Mouse (Mus musculus) stomach, embryonic 15.5 days (tissue): ENCODE results near the gene Ddx28. TPM values are rescaled to one million over a fixed set of nuclear protein-coding genes. Genes with fewer than 3 reads are reported as not detected.
A peak's percentile ranks its signal among the peaks of the same experiment; 100 is the strongest.

Experiments
- ATAC-seq: fragments of 200-750 bp; cut with Nextera tagmentation; 2 replicates; pipeline ENCODE4 v1.8.0; 2017; ENCODE audit warnings: low read depth, moderate number of reproducible peaks, moderate TSS enrichment; ENCODE audit not compliant: insufficient read depth, low FRiP score
- H3K27ac ChIP-seq: fragments of 300-500 bp; sonication (generic); 2 replicates; pipeline ENCODE4 v1.5.1; 2015; ENCODE audit warnings: mild to moderate bottlenecking, inconsistent platforms
- H3K27me3 ChIP-seq: fragments of 300-500 bp; sonication (generic); replicated peaks from 2 replicates; pipeline ENCODE4 v1.6.1; 2015; ENCODE audit warnings: inconsistent platforms
- H3K36me3 ChIP-seq: fragments of 300-500 bp; sonication (generic); 2 replicates; pipeline ENCODE4 v1.6.1; 2015; ENCODE audit warnings: inconsistent platforms
- H3K4me1 ChIP-seq: fragments of 300-500 bp; sonication (generic); 2 replicates; pipeline ENCODE4 v1.6.1; 2015; ENCODE audit warnings: inconsistent platforms
- H3K4me2 ChIP-seq: fragments of 300-500 bp; sonication (generic); 2 replicates; pipeline ENCODE4 v1.6.1; 2015; ENCODE audit warnings: mild to moderate bottlenecking, inconsistent platforms
- H3K4me3 ChIP-seq: fragments of 300-500 bp; sonication (generic); replicated peaks from 2 replicates; pipeline ENCODE4 v1.5.1; 2015; ENCODE audit warnings: inconsistent platforms
- H3K9ac ChIP-seq: fragments of 300-500 bp; sonication (generic); 2 replicates; pipeline ENCODE4 v1.6.1; 2015; ENCODE audit warnings: inconsistent platforms
- H3K9me3 ChIP-seq: fragments of 300-500 bp; sonication (generic); 2 replicates; pipeline ENCODE4 v1.6.1; 2016; ENCODE audit warnings: inconsistent platforms
- WGBS: fragments of 180-500 bp; shearing (Covaris S2); methylation state at CpG from one replicate; pipeline ENCODE4 v1.1.7; 2015; 5-methylcytosine and 5-hydroxymethylcytosine counted together
- polyA plus RNA-seq: library from polyadenylated mRNA; unstranded; fragments of >200 nt; fragmentation: Nextera tagmentation; extraction: Ambion mirVana; gene quantifications from 2 replicates; pipeline ENCODE4 v1.2.1, GENCODE M21; 2015

Ddx28 gene
- 14.9 and 15.3 TPM in 2 replicates for polyA plus RNA-seq

DNA sequence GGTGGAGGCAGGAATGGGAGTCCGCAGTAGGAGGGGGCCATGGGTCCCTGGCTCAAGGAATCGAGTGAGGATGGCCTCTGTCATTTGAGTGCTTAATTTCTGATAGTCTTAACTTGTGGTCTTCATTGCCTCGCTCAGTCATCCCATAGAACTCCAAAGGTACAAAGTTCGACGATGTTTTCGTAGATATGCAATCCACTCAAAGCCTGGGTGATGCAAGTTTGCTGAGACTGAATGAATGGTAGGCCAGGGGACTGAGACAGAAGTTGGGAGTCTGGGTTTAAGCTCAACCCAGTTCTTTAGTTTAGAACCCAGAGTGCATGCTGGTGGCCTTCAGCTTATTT is at the start of gene Ddx28:
Gene Ddx28, minus strand, starts transcription at position 240 of the 344 bp plus-strand sequence.
- H3K36me3 ChIP-seq = 0 out of 2 replicates have a peak, but pooled peaks cover 2% of the 10 kb centered on the region
- peak within 1 kb of the TSS; percentile 52 for H3K27ac ChIP-seq
- no peaks in the 10 kb centered on the region for H3K27me3 ChIP-seq
- WGBS = 3% methylated on average over 6 of the region's 6 CpGs
- H3K4me2 ChIP-seq = peak within 1 kb of the TSS; percentile 96
- peaks cover 12% of the 10 kb centered on the region; the same call in 1 of the 2 replicates for H3K4me1 ChIP-seq
- ATAC-seq = no peak
- peak within 1 kb of the TSS; percentile 79 for H3K4me3 ChIP-seq
- peak within 1 kb of the TSS; percentile 66 for H3K9ac ChIP-seq
- no peaks in the 10 kb centered on the region for H3K9me3 ChIP-seq

DNA sequence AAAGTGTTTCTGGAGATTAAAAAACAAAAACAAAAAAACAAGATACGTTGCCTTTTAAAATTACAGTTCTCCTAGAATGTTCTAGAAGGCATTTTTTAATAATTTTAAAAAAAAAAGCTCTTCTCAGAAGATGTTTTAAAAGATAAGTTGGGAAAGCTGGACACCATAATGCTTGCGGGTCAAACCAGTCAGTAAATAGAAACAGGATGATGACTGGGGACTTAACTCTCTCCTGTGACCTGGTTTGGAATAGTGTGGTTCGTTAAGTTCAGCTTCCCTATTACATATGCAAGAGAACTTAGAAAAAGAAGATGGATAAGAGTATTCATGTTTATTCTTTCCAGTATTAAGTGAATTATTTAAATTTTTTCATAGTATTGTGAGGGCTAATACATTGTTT is 48.8 kb upstream of the Ddx28 start:
- WGBS = 5% methylated on average over 3 of the region's 3 CpGs
- Histone ChIP-seq H3K4me3 (peak overlapping the region; percentile 80), H3K9me3 (no peaks in the 10 kb centered on the region), H3K27ac (peak overlapping the region; percentile 91; the same call in 1 of the 2 replicates), H3K36me3 (no peaks in the 10 kb centered on the region), H3K9ac (peak overlapping the region; percentile 58; the same call in 1 of the 2 replicates), H3K27me3 (no peaks in the 10 kb centered on the region), H3K4me1 (peaks cover 15% of the 10 kb centered on the region), H3K4me2 (peak overlapping the region; percentile 51)
- no peak for ATAC-seq

DNA sequence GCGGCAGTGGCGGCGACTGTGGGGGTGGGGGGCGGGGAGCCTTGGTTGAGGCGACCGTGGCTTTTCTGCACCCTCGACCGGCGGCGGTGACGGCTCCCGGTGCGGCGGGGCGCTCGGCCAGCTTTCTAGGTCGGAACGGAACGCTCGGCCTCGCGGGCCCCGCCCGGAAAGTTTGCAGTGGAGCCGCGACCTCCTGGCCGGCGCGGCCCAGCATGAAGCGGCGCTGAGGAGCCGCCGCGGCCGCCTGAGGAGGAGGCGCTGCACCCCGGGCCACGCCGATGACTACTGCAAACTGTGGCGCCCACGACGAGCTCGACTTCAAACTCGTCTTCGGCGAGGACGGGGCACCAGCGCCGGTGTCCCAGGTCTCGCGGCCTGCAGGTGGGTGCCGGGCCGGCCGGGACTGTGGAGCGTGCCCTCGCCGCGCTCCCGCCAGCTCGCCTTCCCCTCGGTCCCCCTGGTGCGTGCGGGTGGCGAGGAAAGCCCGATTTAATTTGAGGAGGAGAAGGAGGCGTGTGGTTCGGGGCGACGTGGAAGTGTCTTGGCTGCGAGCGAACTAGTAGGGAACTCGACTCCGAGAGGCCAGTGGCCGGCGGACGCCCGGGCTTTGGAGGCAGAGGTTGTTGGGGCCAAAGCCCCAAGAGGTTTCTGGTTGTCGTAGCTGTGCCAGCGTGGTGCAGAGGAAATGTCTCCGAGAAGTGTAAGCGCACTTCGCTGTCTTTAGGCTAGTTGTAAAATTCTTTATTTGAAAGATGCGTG is 48.1 kb upstream of the Ddx28 start:
- peak; percentile 74 for ATAC-seq
- H3K9me3 ChIP-seq = no peaks in the 10 kb centered on the region
- peak overlapping the region; percentile 51 for H3K4me2 ChIP-seq
- no peaks in the 10 kb centered on the region for H3K27me3 ChIP-seq
- H3K4me1 ChIP-seq = peaks cover 20% of the 10 kb centered on the region
- H3K27ac ChIP-seq = peak overlapping the region; percentile 91
- H3K9ac ChIP-seq = peak overlapping the region; percentile 58
- no peaks in the 10 kb centered on the region for H3K36me3 ChIP-seq
- H3K4me3 ChIP-seq = peak overlapping the region; percentile 80
- WGBS = under 1% methylated on average over 81 of the region's 83 CpGs

DNA sequence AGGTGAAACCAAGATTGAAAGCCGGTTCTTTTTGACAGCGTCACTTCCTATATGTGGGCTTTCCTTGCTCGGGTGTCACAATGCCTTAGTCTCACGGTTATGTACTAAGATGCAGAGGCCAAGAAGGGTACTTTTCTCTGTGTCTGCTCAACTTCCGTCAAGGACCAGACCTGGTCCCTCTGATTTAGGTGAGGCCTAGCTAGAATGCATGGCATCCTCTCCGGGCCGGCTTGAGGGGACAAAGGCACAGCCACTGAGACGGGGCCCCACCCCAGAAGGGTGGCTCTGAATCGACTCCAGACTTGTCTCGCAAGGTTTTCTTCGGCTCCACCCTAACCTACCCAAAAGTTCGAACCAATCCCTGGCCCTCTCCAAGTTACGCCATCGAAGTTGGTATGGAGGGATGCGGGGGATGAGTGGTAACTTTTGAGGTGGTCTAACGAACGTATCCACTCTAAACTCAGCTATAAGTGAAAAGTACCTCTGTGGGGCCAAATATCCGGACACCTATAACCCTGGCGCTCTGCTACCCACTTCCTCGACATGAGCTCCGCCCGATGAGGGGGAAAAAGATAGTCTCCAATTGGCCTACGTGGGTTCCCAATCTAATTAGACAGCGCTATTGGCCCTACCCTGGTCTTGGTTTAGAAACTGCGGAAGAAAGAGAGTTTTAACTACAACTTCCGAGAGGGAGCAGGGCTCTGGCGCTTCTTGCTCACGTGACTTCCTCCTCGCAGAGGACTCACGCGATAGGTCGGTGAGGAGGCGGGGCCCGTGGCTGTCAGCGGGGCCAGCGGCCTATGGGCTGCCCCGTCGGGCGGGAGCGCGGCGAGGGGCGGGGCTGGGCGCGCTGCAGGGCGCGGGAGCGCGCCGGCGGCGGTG is 47.3 kb upstream of the Ddx28 start, which contains the start of gene Nfatc3:
Gene Nfatc3, plus strand, starts transcription at position 110 of the 882 bp plus-strand sequence.
- Histone ChIP-seq H3K4me3 (peak within 1 kb of the TSS; percentile 80), H3K36me3 (no peaks in the 10 kb centered on the region), H3K4me2 (peak within 1 kb of the TSS; percentile 85), H3K9me3 (no peaks in the 10 kb centered on the region), H3K27me3 (no peaks in the 10 kb centered on the region), H3K4me1 (peaks cover 23% of the 10 kb centered on the region), H3K9ac (peak within 1 kb of the TSS; percentile 64), H3K27ac (peak within 1 kb of the TSS; percentile 91)
- WGBS = 2% methylated on average over 52 of the region's 52 CpGs
- ATAC-seq = peak; percentile 98

DNA sequence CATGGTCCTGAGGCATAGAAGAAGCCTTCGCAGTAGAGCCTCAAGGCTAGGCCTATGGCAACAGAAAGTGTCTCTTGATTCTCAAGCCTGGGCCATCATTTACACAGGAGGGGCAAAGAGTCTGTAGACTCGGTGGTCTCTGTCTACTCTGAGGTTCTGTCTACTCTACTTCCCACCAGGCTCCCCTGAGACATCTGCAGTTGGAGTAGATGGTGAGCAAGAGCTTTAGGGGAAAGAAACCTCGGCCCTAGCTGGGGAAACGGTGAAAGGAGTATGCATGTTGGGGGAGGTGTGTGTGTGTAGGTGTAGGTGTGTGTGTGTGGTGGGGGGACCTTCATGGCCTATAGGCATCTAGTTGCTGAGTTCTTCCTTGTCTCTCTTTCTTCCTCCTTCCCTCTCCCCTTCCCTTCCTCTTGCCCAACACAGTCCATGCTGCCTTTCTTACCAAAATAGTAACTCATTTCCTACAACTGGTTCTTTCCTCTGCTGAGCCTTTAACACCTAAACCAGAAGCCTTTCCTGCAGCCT is 44.8 kb upstream of the Ddx28 start:
- Histone ChIP-seq H3K4me2 (no peak overlapping the region), H3K9me3 (no peaks in the 10 kb centered on the region), H3K27me3 (no peaks in the 10 kb centered on the region), H3K27ac (no peak overlapping the region), H3K4me1 (peaks cover 18% of the 10 kb centered on the region), H3K36me3 (0 out of 2 replicates have a peak, but pooled peaks cover 2% of the 10 kb centered on the region), H3K4me3 (no peak overlapping the region), H3K9ac (no peak overlapping the region)
- ATAC-seq = no peak
- WGBS = 83% methylated on average over 4 of the region's 4 CpGs

DNA sequence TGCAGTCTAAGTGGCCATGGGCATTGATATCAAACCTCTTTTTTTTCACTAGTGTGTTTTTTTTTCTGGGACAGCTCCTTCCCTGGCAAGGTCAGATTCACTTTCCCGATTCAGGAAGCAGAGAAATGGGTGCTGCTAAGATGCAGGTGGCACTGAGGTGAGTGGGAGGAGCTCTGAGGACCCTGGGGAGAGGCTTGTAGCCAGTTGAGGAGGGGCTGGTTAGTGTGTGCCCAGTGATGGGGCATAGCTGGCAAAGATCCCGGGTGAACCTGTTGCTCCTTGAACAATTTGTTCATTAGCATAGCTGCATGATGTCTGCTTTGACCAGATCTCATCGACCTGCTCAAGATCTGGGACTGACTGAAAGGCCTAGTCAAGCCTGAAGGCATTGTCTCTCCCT is 43.4 kb upstream of the Ddx28 start:
- Histone ChIP-seq H3K9ac (no peak overlapping the region), H3K4me1 (peaks cover 16% of the 10 kb centered on the region), H3K36me3 (0 out of 2 replicates have a peak, but pooled peaks cover 5% of the 10 kb centered on the region), H3K4me2 (no peak overlapping the region), H3K4me3 (no peak overlapping the region), H3K27me3 (no peaks in the 10 kb centered on the region), H3K27ac (peak overlapping the region; percentile 57; the same call in 1 of the 2 replicates), H3K9me3 (no peaks in the 10 kb centered on the region)
- no peak for ATAC-seq
- WGBS = 55% methylated on average over 3 of the region's 3 CpGs

DNA sequence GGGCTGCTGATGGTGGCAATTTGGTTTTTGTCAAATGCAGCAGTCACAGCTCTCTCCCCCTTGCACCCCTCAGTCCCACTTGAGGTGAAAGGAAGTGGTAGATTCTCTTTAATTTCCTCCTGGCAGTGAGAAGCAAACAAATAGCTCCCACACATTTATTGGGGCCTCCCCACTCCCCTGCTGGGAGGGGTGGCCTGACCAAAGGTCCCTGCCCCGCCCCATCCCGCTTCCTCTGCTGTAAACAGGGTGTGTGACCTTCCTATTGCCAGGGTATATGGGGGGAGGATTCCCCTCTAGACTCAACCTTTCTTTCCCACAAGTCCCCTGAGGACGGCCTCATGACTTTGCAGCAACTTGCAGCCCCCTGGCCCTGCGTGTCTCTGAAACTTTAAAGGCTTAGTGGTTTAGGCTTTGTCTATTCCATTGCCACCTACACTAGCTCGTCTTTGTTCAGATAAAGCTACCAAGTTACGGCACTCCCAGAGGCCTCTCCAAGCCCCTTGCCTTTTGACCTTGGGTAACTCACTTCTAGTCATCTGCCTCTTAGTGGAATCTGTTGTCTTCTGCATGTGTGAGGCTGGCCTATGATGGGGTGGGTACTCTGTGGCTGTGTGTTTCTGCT is 42.6 kb upstream of the Ddx28 start:
- 0 out of 2 replicates have a peak, but pooled peaks cover 10% of the 10 kb centered on the region for H3K36me3 ChIP-seq
- peaks cover 16% of the 10 kb centered on the region for H3K4me1 ChIP-seq
- H3K9ac ChIP-seq = no peak overlapping the region
- no peaks in the 10 kb centered on the region for H3K27me3 ChIP-seq
- no peak for ATAC-seq
- 39% methylated on average over 6 of the region's 6 CpGs for WGBS
- H3K27ac ChIP-seq = peak overlapping the region; percentile 57; the same call in 1 of the 2 replicates
- no peaks in the 10 kb centered on the region for H3K9me3 ChIP-seq
- H3K4me3 ChIP-seq = no peak overlapping the region
- H3K4me2 ChIP-seq = no peak overlapping the region

DNA sequence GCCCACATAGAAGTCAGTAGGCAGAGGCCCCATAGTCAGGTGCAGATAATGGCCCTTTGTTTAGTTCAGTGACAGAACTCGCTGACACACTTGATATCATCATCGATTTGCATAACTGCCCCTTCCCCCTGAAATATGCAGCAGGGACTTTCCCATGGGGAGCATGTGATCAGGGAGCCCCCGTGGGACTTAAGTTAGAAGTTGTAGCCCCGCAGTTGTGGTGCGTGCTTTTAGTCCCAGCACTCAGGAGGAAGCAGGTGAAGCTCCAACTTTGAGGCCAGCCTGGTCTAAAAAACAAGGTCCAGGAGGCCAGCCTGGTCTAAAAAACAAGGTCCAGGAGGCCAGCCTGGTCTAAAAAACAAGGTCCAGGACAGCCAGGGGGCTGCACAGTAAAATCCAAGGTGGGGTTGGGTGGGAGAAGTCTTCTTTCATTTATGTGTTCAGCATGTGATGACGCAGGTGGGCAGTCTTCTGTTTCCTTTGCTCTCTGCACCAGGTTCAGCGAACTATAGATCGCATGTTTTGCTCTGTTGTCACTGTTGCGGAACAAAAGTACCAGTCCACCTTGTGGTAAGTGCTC is 40.9 kb upstream of the Ddx28 start:
- 86% methylated on average over 9 of the region's 9 CpGs for WGBS
- no peaks in the 10 kb centered on the region for H3K9me3 ChIP-seq
- H3K4me2 ChIP-seq = no peak overlapping the region
- no peak for ATAC-seq
- no peaks in the 10 kb centered on the region for H3K27me3 ChIP-seq
- H3K4me3 ChIP-seq = no peak overlapping the region
- no peak overlapping the region for H3K9ac ChIP-seq
- 0 out of 2 replicates have a peak, but pooled peaks cover 10% of the 10 kb centered on the region for H3K36me3 ChIP-seq
- H3K27ac ChIP-seq = no peak overlapping the region
- H3K4me1 ChIP-seq = 0 out of 2 replicates have a peak, but pooled peaks cover 8% of the 10 kb centered on the region

DNA sequence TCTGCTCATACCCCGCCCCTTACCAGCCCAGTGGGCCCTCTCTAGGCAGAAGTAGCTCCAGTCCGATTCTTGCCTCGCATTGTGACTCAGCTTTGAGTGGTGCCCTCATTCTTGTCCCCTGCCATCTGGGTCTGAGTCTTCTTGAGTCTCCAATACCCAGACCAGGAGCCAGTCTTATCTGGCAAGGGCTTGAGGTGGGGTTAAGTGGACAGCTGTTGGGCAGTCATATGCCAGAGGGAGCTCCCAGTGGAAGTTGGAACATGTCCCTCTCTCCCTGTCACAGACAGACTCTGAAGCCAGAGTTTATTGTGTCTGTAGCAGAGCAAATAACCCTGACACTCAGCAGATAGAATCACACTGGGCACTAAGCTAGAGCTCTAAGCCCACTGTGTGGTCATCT is 39.4 kb upstream of the Ddx28 start:
- H3K27ac ChIP-seq = no peak overlapping the region
- no peaks in the 10 kb centered on the region for H3K9me3 ChIP-seq
- H3K36me3 ChIP-seq = 0 out of 2 replicates have a peak, but pooled peaks cover 10% of the 10 kb centered on the region
- 91% methylated on average over 3 of the region's 3 CpGs for WGBS
- H3K4me1 ChIP-seq = 0 out of 2 replicates have a peak, but pooled peaks cover 8% of the 10 kb centered on the region
- H3K4me2 ChIP-seq = no peak overlapping the region
- ATAC-seq = no peak
- no peaks in the 10 kb centered on the region for H3K27me3 ChIP-seq
- H3K9ac ChIP-seq = no peak overlapping the region
- no peak overlapping the region for H3K4me3 ChIP-seq

DNA sequence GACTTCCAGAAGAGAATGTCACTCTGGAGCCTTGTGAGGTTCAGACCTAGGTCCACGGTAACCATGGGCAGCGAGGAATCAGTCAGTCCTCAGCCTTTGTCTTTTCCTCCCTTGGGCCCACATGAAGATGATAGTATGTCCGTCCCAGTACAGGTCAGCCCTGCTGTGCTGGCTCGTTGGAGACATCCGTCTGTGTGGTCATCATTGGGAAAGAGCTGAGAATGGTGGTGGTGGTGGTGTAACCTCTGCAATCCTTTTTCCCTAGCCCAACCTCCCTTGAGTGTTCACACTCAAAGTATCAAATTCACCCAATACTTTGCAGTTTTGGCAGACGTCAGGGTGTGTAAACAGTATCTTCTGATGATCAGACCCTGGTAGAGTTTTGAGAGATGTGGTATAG is 38.2 kb upstream of the Ddx28 start:
- ATAC-seq = no peak
- H3K4me3 ChIP-seq = no peak overlapping the region
- H3K36me3 ChIP-seq = 0 out of 2 replicates have a peak, but pooled peaks cover 12% of the 10 kb centered on the region
- WGBS = 80% methylated on average over 6 of the region's 6 CpGs
- H3K4me2 ChIP-seq = no peak overlapping the region
- no peak overlapping the region for H3K9ac ChIP-seq
- 0 out of 2 replicates have a peak, but pooled peaks cover 4% of the 10 kb centered on the region for H3K4me1 ChIP-seq
- H3K27me3 ChIP-seq = no peaks in the 10 kb centered on the region
- H3K9me3 ChIP-seq = no peaks in the 10 kb centered on the region
- H3K27ac ChIP-seq = no peak overlapping the region
